Mouse (Mus musculus) midbrain, embryonic 16.5 days (tissue): ENCODE results near the gene Ube2q2. TPM values are rescaled to one million over a fixed set of nuclear protein-coding genes. Genes with fewer than 3 reads are reported as not detected.

Experiments used
- ATAC-seq: fragments of 200-750 bp; cut with Nextera tagmentation; 2 replicates; pipeline ENCODE4 v1.8.0; 2017; ENCODE audit warnings: moderate TSS enrichment
- H3K27ac ChIP-seq: fragments of 300-500 bp; sonication (generic); 2 replicates; pipeline ENCODE4 v1.5.1; 2014; ENCODE audit warnings: mild to moderate bottlenecking, low read length, mixed read lengths
- H3K27me3 ChIP-seq: fragments of 300-500 bp; sonication (generic); 2 replicates; pipeline ENCODE4 v1.6.1; 2014; ENCODE audit warnings: low read depth, low read length, mixed read lengths; ENCODE audit not compliant: control insufficient read depth, insufficient read depth
- H3K36me3 ChIP-seq: fragments of 300-500 bp; sonication (generic); 2 replicates; pipeline ENCODE4 v1.6.1; 2014; ENCODE audit warnings: mild to moderate bottlenecking, low read length, moderate library complexity, mixed read lengths; ENCODE audit not compliant: control insufficient read depth, insufficient read depth
- H3K4me1 ChIP-seq: fragments of 300-500 bp; sonication (generic); 2 replicates; pipeline ENCODE4 v1.6.1; 2014; ENCODE audit warnings: mild to moderate bottlenecking, low read length, mixed read lengths; ENCODE audit not compliant: control insufficient read depth, insufficient read depth
- H3K4me2 ChIP-seq: fragments of 300-500 bp; sonication (generic); 2 replicates; pipeline ENCODE4 v1.6.1; 2014; ENCODE audit warnings: mild to moderate bottlenecking, low read length, mixed read lengths
- H3K4me3 ChIP-seq: fragments of 300-500 bp; sonication (generic); 2 replicates; pipeline ENCODE4 v1.5.1; 2014; ENCODE audit warnings: low read depth, mild to moderate bottlenecking, low read length, moderate library complexity, mixed read lengths
- H3K9ac ChIP-seq: fragments of 300-500 bp; sonication (generic); 2 replicates; pipeline ENCODE4 v1.6.1; 2014; ENCODE audit warnings: low read depth, low read length, mixed read lengths
- H3K9me3 ChIP-seq: fragments of 300-500 bp; sonication (generic); replicated peaks from 2 replicates; pipeline ENCODE4 v1.6.1; 2014; ENCODE audit warnings: mild to moderate bottlenecking, low read length, mixed read lengths; ENCODE audit not compliant: control insufficient read depth, poor library complexity, severe bottlenecking
- WGBS: fragments of 180-500 bp; shearing (Covaris S2); extraction: QIAGEN DNeasy Blood & Tissue Kit; methylation state at CpG from one replicate; pipeline ENCODE4 v1.1.7; 2014; 5-methylcytosine and 5-hydroxymethylcytosine counted together
- polyA plus RNA-seq: library from polyadenylated mRNA; unstranded; fragments of >200 nt; fragmentation: Nextera tagmentation; extraction: Ambion mirVana; gene quantifications from 2 replicates; pipeline ENCODE4 v1.2.1, GENCODE M21; 2015

Ube2q2 gene
- polyA plus RNA-seq, 1 experiment from 2014 or later = 38.1 TPM

DNA sequence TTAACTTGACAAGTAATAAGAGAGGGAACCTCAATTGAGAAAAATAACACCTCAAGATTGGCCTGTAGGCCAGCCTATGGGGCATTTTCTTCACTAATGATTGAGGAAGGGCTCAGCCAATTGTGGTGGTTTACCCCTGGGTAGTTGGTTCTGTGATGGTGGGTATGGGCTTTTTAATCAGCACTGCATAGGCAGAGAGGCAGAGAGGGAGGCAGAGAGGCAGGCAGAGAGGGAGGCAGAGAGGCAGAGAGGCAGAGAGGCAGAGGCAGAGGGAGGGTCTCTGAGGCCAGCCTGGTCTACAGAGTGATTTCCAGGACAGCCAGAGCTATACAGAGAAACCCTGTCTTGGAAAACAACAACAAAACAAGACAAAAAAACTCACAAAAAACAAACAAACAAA, 2.4 kb downstream of the Ube2q2 start:
- ATAC-seq = no peak
- Histone ChIP-seq H3K36me3 (no peaks in the 10 kb centered on the region), H3K9ac (0 out of 2 replicates have a peak overlapping the region, but pooled peaks have one; percentile 4), H3K4me1 (peaks cover 19% of the 10 kb centered on the region), H3K4me2 (peak overlapping the region; percentile 78), H3K27me3 (no peaks in the 10 kb centered on the region), H3K9me3 (no peaks in the 10 kb centered on the region), H3K27ac (no peak overlapping the region), H3K4me3 (0 out of 2 replicates have a peak overlapping the region, but pooled peaks have one; percentile 66)

- ATAC-seq = no peak
- no peak overlapping the region for H3K4me3 ChIP-seq
- 81% methylated on average over 5 of the region's 5 CpGs for WGBS
- no peaks in the 10 kb centered on the region for H3K36me3 ChIP-seq
- H3K9me3 ChIP-seq = no peaks in the 10 kb centered on the region
- no peak overlapping the region for H3K4me2 ChIP-seq
- H3K9ac ChIP-seq = no peak overlapping the region
- no peaks in the 10 kb centered on the region for H3K27me3 ChIP-seq
- H3K27ac ChIP-seq = no peak overlapping the region
- H3K4me1 ChIP-seq = peaks cover 19% of the 10 kb centered on the region
Measured at GRCm38 (mm10) chr9:55152935-55153334, 4.3 kb downstream of the Ube2q2 start.

GRCm38 (mm10) chr9:55170655-55171412, 22.2 kb downstream of the Ube2q2 start:
- Histone ChIP-seq H3K36me3 (no peaks in the 10 kb centered on the region; the same call in 1 of the 2 replicates), H3K4me2 (no peak overlapping the region), H3K27me3 (no peaks in the 10 kb centered on the region), H3K4me1 (no peaks in the 10 kb centered on the region), H3K9ac (no peak overlapping the region), H3K9me3 (no peaks in the 10 kb centered on the region), H3K4me3 (no peak overlapping the region), H3K27ac (no peak overlapping the region)
- no peak for ATAC-seq
- 84% methylated on average over 7 of the region's 7 CpGs for WGBS

GRCm38 (mm10) chr9:55172195-55172685, 23.6 kb downstream of the Ube2q2 start:
- no peaks in the 10 kb centered on the region; the same call in 1 of the 2 replicates for H3K36me3 ChIP-seq
- H3K9ac ChIP-seq = no peak overlapping the region
- no peak for ATAC-seq
- H3K4me3 ChIP-seq = no peak overlapping the region
- H3K9me3 ChIP-seq = no peaks in the 10 kb centered on the region
- no peaks in the 10 kb centered on the region for H3K27me3 ChIP-seq
- no peak overlapping the region for H3K4me2 ChIP-seq
- WGBS = 100% methylated on average over 1 of the region's 1 CpGs
- H3K4me1 ChIP-seq = no peaks in the 10 kb centered on the region
- no peak overlapping the region for H3K27ac ChIP-seq

GRCm38 (mm10) chr9:55174235-55174634, 25.6 kb downstream of the Ube2q2 start:
- Histone ChIP-seq H3K9me3 (no peaks in the 10 kb centered on the region), H3K27ac (no peak overlapping the region), H3K36me3 (no peaks in the 10 kb centered on the region; the same call in 1 of the 2 replicates), H3K27me3 (no peaks in the 10 kb centered on the region), H3K4me1 (no peaks in the 10 kb centered on the region), H3K4me3 (no peak overlapping the region), H3K4me2 (no peak overlapping the region), H3K9ac (no peak overlapping the region)
- ATAC-seq = no peak
- WGBS = 74% methylated on average over 2 of the region's 2 CpGs

DNA sequence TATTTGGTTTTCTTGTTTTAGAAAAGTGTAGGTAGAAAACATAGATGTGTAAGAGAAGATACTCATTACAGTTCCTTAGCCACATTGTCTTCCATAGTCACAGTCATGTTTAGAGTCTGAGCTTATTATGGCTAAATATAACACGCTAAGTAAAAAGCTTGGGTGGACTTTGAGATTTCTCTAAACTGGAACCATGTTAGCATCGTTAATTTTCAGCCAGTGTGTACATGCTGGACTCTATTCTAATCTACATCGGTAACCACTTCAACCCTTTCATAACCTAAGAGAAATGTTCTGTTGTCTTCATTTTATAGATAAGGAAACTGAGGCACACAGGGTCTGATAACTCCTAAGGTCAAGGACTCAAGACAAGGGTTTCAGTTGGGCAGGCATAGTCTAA, 47.2 kb downstream of the Ube2q2 start:
- Histone ChIP-seq H3K27ac (no peak overlapping the region), H3K4me3 (no peak overlapping the region)
- 95% methylated on average over 3 of the region's 3 CpGs for WGBS

GRCm38 (mm10) chr9:55198260-55198659, 49.6 kb downstream of the Ube2q2 start:
- no peak overlapping the region for H3K4me2 ChIP-seq
- peaks cover 9% of the 10 kb centered on the region; the same call in 1 of the 2 replicates for H3K36me3 ChIP-seq
- H3K27ac ChIP-seq = no peak overlapping the region
- H3K27me3 ChIP-seq = no peaks in the 10 kb centered on the region
- H3K4me1 ChIP-seq = no peaks in the 10 kb centered on the region
- ATAC-seq = no peak
- H3K9me3 ChIP-seq = no peaks in the 10 kb centered on the region
- H3K4me3 ChIP-seq = no peak overlapping the region
- 100% methylated on average over 1 of the region's 1 CpGs for WGBS
- no peak overlapping the region for H3K9ac ChIP-seq

More for the DNA sequence above, 47.2 kb downstream of the Ube2q2 start:
- Histone ChIP-seq H3K9ac (no peak overlapping the region), H3K36me3 (peaks cover 4% of the 10 kb centered on the region; the same call in 1 of the 2 replicates), H3K4me1 (no peaks in the 10 kb centered on the region), H3K4me2 (no peak overlapping the region), H3K9me3 (no peaks in the 10 kb centered on the region), H3K27me3 (no peaks in the 10 kb centered on the region)
- ATAC-seq = no peak

DNA sequence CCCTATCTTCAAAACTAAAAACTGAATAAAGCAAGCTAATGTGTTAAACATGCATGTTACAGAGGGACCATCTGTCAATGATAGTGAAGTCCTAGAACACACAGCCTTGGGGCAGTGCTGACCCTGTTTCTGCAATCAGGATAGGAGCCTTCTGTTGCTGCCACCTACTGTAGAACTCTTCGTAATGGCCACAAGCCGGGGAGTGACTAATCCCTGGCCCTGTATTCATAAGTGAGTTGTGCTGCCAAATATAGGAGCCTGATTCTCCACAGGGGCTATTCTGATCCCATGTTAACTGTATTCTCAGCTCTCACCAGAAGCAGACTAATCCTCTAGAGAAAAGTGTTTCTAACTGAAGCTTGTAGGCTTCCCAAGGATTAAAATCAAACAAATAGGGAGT, 50.7 kb downstream of the Ube2q2 start:
- Histone ChIP-seq H3K9ac (no peak overlapping the region), H3K27ac (no peak overlapping the region), H3K27me3 (no peaks in the 10 kb centered on the region), H3K9me3 (no peaks in the 10 kb centered on the region), H3K36me3 (peaks cover 9% of the 10 kb centered on the region; the same call in 1 of the 2 replicates), H3K4me2 (no peak overlapping the region), H3K4me1 (no peaks in the 10 kb centered on the region), H3K4me3 (no peak overlapping the region)
- no peak for ATAC-seq
- 43% methylated on average over 2 of the region's 2 CpGs for WGBS

DNA sequence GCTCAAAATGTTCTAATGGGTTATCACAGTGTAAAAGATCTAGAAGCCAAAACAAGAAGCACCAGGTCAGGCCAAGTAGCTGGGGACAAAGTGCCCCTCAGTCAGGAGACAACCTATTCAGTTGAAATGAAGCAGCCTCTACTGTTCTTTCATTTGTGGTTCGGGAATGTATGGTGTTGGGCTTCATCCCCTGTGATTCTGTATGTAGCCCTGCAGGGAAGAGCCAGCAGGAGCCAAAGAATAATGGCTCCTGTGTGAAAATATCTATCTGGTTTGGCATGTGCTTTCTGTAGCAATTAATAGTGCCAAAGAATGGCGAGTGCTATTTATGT, 59.8 kb downstream of the Ube2q2 start:
- Histone ChIP-seq H3K27ac (peak overlapping the region; percentile 84), H3K9ac (peak overlapping the region; percentile 97), H3K9me3 (no peaks in the 10 kb centered on the region), H3K27me3 (no peaks in the 10 kb centered on the region), H3K4me2 (peak overlapping the region; percentile 84), H3K4me1 (peaks cover 27% of the 10 kb centered on the region), H3K4me3 (peak overlapping the region; percentile 92), H3K36me3 (no peaks in the 10 kb centered on the region)
- 0% methylated on average over 2 of the region's 2 CpGs for WGBS
- peak; percentile 46 for ATAC-seq
